Mouse (Mus musculus): ENCODE results near the gene Lama4.
A peak's percentile ranks its signal among the peaks of the same experiment; 100 is the strongest.

Lama4 gene

DNA sequence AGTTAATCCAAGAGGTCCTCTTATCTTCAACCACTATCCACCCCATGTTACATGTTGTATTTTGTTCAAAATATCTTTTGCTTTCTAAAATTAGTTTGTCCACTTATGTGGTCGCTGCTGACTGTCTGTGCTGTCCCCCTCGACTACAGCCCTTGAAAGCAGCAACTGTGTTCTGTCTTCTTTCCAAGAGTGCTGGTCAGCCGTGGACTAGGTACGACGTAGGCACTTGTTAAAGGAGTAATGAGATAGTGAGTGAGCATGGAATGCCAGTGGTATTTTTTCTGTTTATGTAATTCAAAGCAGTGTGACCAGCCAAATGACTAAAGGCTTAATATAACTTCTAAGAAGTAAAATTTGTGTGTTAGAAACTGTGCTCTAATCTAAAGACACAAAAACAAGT, 90.7 kb downstream of the Lama4 start:
- DNase-seq = no peak

DNA sequence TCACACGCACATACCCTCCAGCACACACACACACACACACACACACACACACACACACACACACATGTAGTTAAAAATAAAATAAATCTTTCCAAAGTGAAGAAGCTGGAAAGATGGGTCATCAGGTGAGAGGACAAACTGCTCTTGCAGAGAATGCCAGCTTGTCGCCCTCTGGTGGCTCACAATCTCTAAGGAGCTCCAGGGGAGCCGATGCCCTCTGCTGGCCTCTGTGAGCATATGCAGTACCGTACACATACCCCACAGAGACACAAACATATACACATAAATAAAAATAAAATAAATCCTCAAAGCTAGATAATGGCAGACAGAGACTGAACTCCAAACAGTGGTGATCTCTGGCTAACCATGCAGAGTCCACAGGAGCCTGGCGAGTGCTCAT, 99.4 kb downstream of the Lama4 start:
- peak; percentile 65 for DNase-seq

DNA sequence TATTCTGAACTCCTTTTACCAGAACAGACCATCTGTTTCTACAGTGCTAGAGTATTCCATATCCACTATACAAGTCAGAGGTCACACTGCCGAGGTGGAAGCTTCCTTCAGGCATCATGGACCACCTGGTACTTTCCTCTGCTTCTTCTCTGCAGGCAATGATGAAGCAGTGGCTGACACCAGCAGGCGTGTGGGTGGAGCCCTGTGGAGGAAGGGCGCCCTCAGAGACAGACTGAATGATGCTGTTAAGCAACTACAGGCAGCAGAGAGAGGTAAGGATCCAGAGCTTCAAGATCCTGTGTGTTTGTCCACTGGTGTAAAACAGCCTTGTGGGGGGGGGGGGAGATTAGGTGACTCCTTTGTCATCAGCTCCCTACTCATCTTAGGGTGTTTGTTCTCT, 100.1 kb downstream of the Lama4 start:
- no peak for DNase-seq

- no peak for DNase-seq
These were observed 100.7 kb downstream of the Lama4 start for GRCm38 (mm10) chr10:39066061-39066460.

- DNase-seq = peak; percentile 80
These were observed 101.6 kb downstream of the Lama4 start for GRCm38 (mm10) chr10:39066962-39067361.

- DNase-seq = no peak
These were observed 106.7 kb downstream of the Lama4 start for GRCm38 (mm10) chr10:39072048-39072447.

- DNase-seq = peak; percentile 16
These were observed 131.7 kb downstream of the Lama4 start for GRCm38 (mm10) chr10:39096981-39097380.

GRCm38 (mm10) chr10:39098746-39099145, 133.4 kb downstream of the Lama4 start:
- no peak for DNase-seq

DNA sequence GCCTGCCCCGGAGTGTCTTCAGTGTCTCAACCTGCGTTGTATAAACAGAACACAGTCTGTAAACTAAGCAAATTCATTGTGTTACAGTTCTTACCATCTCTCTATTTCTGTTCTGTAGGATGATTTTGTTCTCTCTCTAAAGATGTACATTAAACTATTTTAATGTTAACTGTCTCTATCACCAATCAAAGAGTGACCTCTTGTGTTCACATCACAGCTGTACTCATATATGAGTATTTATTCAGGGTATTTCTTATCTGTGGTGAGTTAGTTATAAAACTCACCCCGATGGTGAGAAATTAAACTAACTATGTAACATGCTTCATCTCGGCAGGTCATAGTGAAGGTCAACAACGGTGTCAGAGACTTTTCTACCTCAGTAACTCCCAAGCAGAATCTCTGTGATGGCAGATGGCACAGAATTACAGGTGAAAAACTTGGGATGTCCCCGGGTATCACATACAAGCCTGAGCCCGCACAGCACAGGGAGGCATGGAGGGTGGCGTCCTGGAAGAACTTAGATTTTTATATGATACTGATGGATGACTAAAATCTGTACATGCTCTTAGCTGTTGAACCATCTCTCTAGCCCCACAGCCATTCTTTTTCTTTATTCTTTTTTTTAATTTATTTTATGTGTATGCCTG, 139.6 kb downstream of the Lama4 start:
- DNase-seq = no peak

DNA sequence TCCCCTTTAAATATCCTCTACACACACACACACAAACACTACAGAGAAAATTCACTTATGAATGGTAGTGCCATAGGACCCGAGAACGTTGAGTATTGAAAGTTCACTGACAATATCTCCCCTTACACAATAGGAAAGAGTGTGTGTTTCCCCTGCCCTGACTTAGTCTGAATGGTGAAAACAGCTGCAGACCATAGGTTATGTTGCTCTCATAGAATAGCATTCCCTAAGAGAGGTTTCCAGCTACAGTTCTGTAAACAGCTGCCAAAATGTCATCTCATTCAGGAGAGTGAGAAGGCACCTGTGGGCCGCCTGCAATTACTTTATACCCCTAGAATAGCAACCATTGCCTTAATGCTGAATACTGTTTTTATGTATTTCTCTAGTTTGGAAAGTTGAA, 141.1 kb downstream of the Lama4 start:
- DNase-seq = no peak

GRCm38 (mm10) chr10:39106935-39107334, 141.6 kb downstream of the Lama4 start:
- DNase-seq = no peak

- no peak for DNase-seq
These were observed 143.6 kb downstream of the Lama4 start for GRCm38 (mm10) chr10:39108837-39109488.

- DNase-seq = no peak
These were observed 144.2 kb downstream of the Lama4 start for GRCm38 (mm10) chr10:39109489-39109874.

DNA sequence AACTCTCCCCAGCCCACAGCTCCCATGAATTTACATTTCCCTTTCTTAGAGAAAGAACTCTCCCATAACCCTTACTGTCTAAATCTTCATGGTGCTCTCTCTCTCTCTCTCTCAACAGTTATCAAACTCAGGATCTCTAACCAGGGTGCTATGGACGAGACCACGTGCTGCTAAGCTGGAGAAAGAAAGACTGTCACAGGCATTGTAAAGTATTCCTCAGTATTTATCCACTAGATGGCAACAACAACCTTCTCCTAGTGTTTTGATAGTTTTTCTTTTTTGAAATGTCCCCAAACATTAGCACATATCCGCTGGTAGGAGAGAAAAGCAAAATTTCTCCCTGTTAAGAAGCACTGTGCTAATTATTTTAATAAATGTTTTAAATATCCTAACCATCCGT, 156.1 kb downstream of the Lama4 start:
- DNase-seq = no peak

GRCm38 (mm10) chr10:39133462-39134310, 168.4 kb downstream of the Lama4 start, which contains the start of the genes Fam229b and Tube1:
Fam229b (minus strand) TSS chr10:39133914.
Tube1 (plus strand) TSS chr10:39133976.
- peak; percentile 95 for DNase-seq

DNA sequence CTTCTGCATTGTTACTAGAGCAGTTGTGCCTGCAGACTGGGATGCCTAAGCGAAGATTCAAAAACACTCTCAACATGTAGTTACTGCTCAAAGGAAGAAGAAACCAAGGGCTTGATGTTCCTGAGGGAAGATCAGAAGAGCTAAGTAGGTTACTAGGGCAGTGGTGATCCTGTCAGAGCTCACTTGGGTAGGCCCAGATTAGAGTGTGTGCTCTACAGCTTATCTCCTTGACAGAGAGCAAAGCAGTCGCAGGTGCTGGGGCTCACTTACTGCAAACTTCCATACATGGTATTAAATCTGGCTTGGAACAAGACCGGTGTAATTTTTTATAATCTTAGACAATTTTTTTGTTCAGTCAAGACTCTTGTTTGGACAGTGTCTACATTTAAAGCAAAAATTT, 172.5 kb downstream of the Lama4 start:
- DNase-seq = peak; percentile 69

DNA sequence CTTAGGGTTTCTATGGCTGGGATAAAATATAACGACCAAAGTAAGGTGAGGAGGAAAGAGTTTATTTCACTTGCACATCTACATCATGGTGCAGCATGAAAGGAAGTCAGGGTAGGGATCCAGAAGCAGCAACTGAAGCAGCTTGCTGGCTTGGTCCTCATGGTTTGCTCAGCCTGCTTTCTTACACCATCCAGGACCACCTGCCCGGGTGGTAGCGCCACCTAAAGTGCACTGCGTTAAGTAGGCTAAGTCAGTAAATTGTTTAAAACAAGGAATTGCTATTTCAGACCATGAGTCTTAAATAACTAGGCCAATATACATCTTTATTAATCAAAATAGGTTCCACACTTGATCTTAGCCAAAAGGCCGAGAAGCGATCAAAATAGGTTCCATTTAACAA, 173.4 kb downstream of the Lama4 start:
- peak; percentile 64 for DNase-seq

GRCm38 (mm10) chr10:39140843-39141242, 175.5 kb downstream of the Lama4 start:
- DNase-seq = no peak

DNA sequence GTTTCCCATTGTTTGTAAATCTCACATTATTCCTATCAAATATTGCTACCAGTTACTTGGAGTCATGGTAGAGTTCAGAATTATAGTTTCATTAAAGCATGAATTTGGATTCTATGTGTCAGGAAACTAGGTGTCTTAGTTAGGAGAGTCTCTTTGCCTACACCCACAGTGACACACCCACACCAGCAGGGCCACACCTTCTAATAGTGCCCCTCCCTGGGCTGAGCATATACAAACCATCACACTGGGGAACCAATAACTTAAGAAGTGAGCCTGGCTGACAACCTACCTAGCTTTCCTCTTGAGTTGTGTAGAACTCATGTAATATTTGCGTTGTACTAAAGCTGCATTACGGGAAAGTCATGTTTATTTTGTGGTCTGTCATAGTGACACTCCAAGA, 176.1 kb downstream of the Lama4 start:
- no peak for DNase-seq

DNA sequence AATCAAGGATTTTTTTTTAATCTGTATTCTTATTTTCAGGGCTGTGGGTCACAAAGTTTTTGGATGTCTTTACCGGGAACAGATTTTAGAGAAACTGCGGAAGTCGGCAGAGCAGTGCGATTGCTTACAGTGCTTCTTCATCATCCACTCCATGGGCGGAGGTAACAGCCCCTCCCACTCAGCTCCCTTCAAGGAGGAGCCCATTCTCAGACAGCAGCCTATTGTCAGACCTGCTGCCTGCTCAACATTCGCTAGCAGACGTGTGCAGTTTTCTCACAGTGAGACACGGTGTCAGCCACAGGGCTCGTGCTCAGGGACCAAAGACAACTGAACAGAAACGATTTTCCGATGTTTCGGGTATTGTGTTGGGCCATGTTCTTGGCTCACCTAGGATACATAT, 176.9 kb downstream of the Lama4 start:
- DNase-seq = no peak

GRCm38 (mm10) chr10:39156719-39157118, 191.4 kb downstream of the Lama4 start:
- no peak for DNase-seq

- no peak for DNase-seq
These were observed 192.0 kb downstream of the Lama4 start for GRCm38 (mm10) chr10:39157321-39157720.

- peak; percentile 46 for DNase-seq
These were observed 193.0 kb downstream of the Lama4 start for GRCm38 (mm10) chr10:39158306-39158705.

Measured in thymus, postnatal 14 days (tissue).